Mouse (Mus musculus) right cerebral cortex, adult 2 months (tissue): ENCODE data around the gene Zfp46.
A peak's percentile ranks its signal among the peaks of the same experiment; 100 is the strongest.

Experiments used
- DNase-seq, 2 experiments: peaks; one replicate each; pipeline ENCODE4 v3.0.0; 2021 to 2022; ENCODE audit warnings: low spot score in 2 of 2

Gene Zfp46

DNA sequence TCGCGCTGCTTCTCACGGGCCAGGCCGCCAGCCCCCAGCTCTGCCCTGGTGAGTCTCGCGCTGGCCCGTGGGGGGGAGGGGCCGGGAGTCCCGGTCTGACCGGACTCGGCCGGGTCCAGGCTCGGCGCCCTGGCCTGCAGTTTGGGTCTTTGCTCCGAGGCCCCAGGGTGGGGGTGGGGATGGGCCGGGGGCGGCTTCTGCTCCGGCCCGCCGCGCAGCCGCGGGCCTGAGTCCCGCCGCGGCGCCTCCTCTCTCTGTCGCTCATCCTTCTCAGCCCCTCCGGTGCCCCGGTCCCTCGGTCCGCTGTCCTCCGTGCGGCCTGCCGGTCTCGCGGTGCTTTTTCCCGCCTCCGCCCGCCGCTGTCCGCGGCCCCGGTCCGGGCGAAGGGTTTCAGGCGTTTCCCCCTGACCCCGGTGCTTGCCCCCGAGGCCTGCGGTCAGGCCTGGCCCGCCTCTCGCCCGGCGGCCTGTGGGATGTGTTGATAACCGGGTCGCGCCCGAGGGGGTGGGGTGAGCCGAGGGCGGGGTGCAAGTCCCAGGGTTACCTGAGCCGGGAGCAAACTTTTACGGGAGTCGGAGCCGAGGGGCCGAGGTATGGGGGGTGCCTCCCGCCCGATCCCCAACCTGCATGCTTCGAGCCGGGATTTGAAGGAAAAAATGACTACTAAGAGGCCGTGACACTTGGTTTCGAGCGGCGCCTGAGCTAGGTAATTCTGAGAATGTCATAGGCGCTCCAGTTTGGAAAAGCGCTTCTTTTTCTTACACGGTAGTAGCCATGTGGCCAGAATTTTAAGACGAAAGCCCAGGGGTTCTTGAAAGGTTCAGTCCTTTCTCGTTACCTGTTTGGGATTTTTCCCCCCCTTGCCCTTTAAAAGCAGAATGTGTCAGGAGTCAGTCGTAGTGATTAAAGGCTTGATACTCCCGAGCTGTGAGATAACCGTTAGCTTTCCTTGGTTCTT is 26.8 kb downstream of the Zfp46 start:
- DNase-seq: peak in 1 of 2 experiments; percentile 23

DNA sequence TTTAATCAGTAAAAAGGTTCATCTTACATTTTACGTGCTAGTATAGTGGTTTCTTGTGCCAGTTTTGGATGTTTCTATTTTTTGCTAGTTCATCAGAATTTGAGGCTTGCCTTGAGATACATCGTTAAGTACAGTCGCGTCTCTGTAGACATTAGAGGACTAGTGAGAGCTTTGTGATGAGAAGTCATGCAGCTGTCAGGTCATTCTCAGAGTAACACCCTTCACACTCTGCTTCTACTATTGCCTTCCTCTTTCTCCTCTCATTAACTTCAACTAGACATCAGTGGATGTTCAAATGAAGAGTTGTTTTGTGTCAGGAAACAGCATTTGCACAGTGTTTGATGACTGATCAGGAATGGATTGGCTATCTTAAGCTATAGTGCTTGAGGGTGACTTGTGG is 28.1 kb downstream of the Zfp46 start:
- DNase-seq: no peak

DNA sequence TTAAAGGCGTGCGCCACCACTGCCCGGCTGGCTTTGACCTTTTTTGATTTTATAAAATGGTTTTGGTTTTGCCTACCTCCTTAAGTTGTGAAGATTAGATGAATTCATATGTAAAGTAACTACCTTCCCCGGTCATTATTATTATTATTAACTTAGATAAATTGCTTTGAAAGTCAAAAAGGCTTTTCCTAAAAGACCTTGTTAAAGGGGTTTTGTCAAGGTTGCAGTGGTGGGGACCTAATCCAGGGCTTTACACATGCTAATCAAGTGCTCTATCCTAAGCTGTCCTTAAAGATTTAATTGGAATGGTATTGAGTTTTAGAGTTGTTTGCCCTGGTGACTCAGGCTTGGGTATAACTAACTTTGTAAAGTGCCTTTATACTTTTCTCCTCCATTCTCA is 33.2 kb downstream of the Zfp46 start:
- no peak for DNase-seq

DNA sequence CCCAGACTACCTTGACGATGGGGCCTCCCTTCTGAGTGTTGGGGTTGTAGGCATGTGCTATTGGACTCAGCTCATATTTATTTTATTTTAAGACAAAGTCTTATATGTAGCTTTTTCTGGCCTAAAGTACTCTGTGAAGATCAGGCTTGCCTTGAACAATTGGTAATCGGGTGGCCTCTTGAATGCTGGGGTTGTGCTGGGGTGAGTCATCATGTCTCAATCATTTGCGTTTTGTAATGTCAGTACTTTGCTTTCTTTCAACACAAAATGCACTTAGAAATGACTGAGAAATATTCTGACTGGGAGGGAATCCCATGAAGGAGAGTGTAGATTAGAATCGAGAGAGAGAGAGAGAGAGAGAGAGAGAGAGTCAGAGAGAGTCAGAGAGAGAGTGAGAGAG is 35.5 kb downstream of the Zfp46 start:
- no peak for DNase-seq

GRCm38 (mm10) chr4:136324226-136324625 is 39.7 kb downstream of the Zfp46 start:
- no peak for DNase-seq

DNA sequence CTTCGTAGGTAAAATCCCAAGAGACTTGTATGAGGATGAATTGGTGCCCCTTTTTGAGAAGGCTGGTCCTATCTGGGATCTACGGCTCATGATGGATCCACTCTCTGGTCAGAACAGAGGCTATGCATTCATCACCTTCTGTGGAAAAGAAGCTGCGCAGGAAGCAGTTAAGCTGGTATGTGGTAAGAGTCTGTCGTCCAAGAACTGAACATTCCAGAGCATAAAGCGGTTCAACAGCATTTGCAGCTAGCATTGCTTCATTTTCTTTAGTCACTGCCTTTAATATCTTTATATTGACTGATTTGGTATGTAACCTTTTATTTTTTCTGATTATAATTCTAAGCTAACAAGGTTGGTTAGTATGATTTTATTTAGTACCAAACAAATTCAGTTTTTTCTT is 42.8 kb downstream of the Zfp46 start:
- no peak for DNase-seq

GRCm38 (mm10) chr4:136328115-136328514 is 43.6 kb downstream of the Zfp46 start:
- no peak for DNase-seq

GRCm38 (mm10) chr4:136331709-136332108 is 47.2 kb downstream of the Zfp46 start:
- DNase-seq: no peak

DNA sequence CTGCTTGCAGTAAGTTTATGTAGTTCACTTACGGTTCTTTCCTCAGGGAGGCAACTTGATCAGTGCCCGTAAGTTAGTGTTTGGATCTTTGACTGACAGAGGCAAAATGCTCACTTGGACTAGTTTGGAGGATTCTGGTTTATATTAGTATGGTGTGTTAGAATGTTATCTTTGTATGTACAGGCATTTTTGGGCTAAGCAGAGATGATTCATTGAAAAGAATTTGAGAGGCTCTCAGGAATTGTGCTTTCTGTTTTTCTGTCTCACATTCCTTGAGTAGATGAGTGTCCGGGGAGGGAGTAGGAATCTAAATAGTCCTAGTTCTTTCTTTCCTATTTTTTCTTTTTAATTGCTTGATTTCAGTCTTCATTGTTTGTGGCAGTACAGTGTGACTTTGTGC is 48.7 kb downstream of the Zfp46 start:
- no peak for DNase-seq

DNA sequence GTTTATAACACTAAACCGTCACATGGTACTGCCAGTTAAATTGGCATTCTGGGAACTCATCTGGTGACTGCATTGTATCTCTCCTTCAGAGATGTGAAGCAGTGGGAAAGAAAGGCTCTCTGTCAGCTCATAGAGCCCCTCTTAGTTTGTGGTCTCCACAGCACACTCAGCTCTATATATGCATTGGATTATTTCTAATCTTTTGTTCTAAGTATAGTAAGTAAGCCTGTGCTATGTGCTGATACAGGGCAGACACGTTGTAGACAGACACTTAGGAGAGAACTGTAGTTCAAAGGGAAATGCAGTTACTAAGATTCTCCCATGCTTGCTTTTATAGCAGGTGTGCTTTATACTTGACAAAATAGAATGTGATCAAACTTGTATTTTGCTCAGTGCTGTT is 50.6 kb downstream of the Zfp46 start:
- DNase-seq: no peak

- no peak for DNase-seq
Measured at GRCm38 (mm10) chr4:136337129-136337528, 52.6 kb downstream of the Zfp46 start.
